Mouse (Mus musculus): ENCODE results near the gene 9130213A22Rik. TPM values are rescaled to one million over a fixed set of nuclear protein-coding genes. Genes with fewer than 3 reads are reported as not detected.

The 9130213A22Rik gene
- 1 to 10 TPM; 1.4 to 1.7 (median 1.5) TPM for total RNA-seq (2022)

- DNase-seq (ENCODE audit: low spot score in 2 of 2), result peak; percentile 80 to 83
These were observed at the start of gene 9130213A22Rik for GRCm38 (mm10) chr11:69122336-69122951. TSS of gene 9130213A22Rik (minus strand) at chr11:69122589.

DNA sequence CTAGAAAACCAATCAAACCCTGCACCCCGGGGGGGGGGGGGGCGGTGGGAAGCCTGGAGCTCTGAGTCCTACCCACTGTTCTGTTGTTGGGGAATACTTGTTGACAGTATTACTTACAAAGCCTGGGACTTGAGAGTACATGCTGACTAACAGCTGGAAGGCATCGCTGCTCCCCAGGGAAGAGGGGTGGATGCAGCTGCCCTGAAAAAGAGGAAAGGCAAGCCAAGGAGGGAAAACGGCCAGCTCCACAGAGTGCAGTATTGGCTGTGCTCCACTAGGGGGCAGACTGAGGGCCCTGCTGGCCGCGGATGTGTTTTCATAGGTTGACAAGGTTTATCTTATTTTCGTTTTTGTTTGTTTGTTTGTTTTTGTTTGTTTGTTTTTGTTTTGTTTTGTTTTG lies 49.2 kb upstream of the 9130213A22Rik start:
- no peak for DNase-seq (ENCODE audit: low spot score in 2 of 2)

DNA sequence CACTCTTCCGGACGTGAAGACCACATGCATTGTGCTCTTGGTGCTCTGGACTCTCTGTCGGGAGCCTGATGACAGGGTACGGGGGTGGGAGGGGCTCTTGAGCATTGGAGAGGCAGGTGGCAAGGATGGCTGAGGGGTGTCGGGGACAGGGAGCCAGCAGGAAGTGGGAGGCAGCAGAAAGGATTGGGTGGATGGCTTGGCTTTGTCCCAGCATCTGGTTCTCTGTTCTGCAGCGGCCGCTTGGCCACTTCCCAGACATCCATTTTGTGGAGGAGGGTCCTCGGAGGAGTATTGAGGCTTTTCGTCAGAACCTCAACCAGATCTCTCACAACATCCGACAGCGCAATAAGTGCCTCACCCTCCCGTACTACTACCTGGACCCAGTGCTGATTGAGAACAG lies 46.9 kb upstream of the 9130213A22Rik start:
- DNase-seq (ENCODE audit: low spot score in 2 of 2), result peak; percentile 49 to 63

DNA sequence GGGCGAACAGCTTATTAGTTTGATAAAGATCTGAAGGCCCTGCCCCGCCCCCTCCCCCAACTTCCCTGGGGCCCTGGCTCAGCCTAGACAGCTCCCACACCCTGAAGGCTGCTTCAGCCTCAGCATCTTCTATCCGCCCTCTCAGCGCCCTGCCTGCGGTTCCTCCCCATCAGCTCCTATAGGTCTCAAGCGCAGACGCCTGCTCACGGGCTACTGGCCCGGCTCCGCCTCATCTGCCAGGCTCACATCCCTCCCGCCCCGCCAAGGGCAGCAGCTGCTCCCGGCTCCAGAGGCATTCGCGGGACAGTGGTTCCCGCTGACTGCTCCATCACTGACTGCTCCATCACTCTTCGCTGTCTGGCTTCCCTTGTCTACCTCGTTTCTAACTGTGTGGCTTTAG lies 34.4 kb upstream of the 9130213A22Rik start, which contains the start of gene Alox12b:
Gene Alox12b, plus strand, starts transcription at position 190 of the 400 bp plus-strand sequence.
- no peak for DNase-seq (ENCODE audit: low spot score in 2 of 2)

DNA sequence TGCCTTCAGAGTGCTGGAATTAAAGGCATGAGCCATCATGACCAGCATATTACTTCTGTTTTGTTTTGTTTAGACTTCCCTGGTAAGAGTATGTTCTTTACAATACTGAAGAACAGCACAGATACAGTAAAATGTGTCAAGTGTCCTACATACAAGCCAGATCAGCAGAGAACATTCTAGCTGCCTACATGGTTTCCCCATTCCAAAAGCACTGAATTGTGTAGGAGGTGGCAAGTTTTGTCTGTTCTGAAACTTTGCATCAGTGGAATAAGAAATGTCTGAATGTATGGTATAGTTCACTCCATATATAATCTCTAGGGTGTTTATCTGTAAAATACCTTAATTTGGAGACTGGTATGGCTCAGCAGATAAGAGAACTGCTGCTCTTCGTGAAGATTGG lies 33.0 kb upstream of the 9130213A22Rik start:
- no peak for DNase-seq (ENCODE audit: low spot score in 2 of 2)

DNA sequence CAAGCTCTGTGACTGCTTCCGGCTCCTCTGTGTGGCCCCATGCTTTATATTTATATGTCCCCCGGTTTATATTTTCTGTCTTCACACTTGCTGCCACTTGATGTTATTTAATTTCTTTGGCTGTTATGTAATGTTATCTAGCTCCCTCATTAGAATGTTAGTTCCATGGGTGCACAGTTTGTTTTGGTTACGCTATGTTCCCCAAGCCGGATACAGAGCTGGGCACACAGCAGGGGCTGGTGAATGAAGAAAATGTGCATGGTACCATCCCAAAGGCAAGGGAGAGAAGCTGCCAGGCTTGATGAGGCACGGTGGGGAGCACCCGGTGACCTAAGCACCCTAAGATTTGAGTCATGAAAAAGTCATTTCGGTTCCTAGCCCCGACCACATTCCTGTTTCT lies 31.4 kb upstream of the 9130213A22Rik start:
- DNase-seq (ENCODE audit: low spot score in 2 of 2), result peak in 1 of 2 experiments; percentile 50

DNA sequence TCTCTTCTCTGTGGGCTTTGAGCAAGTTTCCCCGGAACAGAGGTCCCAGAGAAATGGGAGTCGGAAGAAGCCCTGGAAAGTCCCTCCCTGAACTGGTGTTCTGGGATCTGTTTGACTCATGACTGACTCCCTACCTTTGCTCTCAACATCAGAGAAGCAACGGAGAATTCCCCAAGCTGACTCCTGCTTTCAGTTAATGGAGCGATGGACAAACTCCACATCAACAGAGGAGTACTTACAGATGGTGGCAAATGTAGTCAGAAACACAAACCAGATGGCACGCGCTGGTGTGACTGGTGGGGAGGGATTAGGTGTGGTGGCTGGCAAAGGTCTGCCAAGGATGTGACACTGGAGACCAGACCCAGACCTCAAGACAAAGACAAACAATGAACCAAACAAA lies 28.6 kb upstream of the 9130213A22Rik start:
- no peak for DNase-seq (ENCODE audit: low spot score in 2 of 2)

DNA sequence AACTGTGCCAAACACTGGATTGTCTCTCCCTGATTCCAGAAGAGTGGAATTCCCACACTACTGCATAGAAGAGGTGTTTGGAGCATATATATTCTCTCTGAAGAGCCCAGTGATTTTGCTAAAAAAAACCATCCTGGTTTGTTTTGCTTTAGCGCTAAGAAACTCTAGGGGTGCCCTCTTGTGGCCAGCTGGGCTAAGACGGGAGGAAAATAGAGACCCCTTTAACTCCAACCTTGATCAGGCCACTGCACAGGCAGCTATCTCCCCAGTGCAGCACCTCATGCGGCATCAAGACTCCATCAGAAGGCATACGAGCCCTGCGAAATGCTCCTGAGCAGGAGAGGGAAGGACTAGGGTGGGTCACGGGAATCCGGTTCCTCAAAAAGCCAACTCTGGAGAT lies 28.1 kb upstream of the 9130213A22Rik start:
- DNase-seq (ENCODE audit: low spot score in 2 of 2), result peak in 1 of 2 experiments; percentile 65

DNA sequence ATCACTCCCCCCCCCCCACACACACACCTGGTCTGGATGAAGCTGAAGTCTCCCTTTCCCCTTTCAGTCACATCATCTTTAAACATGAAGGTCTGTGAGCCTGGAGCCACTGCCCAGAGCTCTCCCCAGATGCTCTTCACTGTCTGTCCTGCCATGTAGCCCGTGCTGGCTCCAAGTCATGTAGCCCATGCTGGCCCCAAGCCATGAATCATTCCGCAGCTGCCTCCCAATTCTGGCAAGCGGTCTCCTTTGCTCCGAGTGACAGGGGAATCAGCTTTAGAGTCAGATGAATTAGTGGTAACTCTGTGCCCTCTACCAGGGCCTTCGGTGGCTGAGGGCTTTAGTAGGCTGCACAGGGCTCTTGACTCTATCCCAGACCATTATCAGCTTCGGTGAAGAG lies 27.3 kb upstream of the 9130213A22Rik start:
- DNase-seq (ENCODE audit: low spot score in 2 of 2), result no peak

DNA sequence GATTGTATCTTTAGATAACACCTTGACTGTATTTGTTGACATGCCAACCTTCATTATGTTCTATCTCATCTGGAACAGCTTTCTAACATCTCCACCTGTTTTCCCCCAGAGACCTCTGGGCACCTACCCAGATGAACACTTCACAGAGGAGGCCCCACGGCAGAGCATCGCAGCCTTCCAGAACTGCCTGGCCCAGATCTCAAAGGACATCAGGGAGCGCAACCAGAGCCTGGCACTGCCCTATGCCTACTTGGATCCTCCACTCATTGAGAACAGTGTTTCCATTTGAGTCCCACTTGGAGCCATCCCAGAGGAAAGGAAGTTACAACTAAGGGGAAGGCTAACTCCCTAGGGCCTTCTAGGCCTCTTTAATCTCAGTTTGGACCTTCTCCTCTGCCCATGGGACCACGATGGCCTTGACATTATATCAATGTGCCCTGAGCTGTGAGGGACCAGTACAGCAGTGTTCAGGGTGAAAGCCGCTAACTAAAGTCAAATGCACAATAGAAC lies 26.1 kb upstream of the 9130213A22Rik start:
- no peak for DNase-seq (ENCODE audit: low spot score in 2 of 2)

GRCm38 (mm10) chr11:69147546-69147945 lies 25.2 kb upstream of the 9130213A22Rik start:
- peak in 1 of 2 experiments; percentile 62 for DNase-seq (ENCODE audit: low spot score in 2 of 2)

DNA sequence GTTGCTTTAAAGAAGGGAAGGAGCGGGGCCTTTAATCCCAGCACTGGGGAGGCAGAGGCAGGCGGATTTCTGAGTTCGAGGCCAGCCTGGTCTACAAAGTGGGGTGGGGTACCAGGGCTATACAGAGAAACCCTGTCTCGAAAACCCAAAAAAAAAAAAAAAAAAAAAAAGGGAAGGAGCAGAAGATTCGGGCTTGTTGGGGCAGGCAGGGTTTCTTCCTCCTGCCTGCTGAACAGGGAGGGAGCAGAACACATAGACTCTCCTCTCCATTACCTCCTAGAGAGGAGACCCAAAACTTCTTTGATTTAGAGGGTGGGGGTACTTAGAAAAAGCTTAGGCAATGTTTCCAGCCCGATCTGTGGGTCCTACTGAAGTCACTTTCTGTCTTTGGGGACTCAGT lies 13.0 kb upstream of the 9130213A22Rik start:
- no peak for DNase-seq (ENCODE audit: low spot score in 2 of 2)

DNA sequence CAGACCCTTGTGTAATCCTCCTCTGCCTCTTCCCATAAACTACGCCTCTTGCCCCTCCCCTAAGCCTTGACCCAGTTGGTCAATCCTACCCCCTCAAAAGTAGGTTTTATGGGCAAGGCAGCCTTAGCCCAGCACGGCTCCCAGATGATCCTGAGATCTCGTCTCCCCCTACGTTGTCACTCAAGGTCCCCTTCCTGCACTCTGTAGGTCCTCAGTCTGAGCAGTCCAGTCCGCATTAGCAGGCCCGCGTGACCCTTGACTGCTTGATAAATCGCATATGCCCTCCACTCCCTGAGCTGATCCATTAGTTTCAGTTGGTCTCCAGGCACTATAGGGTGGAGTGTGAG lies 12.2 kb upstream of the 9130213A22Rik start:
- DNase-seq (ENCODE audit: low spot score in 2 of 2), result no peak

DNA sequence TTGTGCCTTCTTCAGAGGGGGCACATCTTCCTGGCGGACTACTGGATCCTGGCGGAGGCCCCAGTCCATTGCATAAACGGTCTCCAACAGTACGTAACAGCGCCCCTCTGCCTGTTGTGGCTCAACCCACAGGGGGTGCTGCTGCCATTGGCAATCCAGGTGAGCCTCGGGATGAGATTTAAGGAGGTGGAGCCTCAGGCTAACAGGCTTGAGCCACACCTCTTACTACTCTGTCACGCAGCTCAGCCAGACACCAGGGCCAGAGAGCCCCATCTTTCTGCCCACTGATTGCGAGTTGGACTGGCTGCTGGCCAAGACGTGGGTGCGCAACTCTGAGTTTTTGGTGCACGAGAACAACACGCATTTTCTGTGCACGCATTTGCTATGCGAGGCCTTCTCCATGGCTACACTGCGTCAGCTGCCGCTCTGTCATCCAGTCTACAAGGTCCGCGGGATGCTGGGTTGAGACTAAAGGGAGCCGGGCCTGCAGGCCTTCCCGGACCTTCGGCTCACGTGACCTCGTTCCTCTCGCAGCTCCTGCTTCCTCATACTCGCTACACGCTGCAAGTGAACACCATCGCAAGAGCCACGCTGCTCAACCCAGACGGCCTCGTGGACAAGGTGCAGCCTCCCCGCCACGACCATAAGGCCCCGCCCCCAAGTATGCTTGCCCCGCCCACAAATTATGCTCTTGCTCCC lies 11.7 kb upstream of the 9130213A22Rik start:
- peak; percentile 88 to 89 for DNase-seq (ENCODE audit: low spot score in 2 of 2)

DNA sequence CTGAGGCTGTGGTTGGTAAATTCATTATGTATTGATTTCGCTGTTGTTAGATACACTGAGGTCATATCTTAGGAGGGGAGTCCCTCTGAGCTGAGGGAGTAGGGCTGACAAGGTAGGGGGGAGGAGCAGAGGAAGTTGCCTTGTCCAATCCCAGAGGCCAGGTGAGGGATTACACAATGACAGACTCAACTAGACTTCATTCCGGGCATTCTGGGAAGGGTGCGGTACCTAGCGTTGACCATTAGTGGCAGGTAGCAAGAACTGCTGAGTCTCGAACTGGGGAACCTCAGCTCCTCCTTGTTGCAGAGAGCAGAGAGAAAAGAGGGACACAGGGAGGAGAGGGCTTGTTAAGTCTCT lies 11.2 kb upstream of the 9130213A22Rik start:
- DNase-seq (ENCODE audit: low spot score in 2 of 2), result no peak

- DNase-seq (ENCODE audit: low spot score in 2 of 2), result no peak
These were observed 6.2 kb upstream of the 9130213A22Rik start for GRCm38 (mm10) chr11:69128426-69129122.

DNA sequence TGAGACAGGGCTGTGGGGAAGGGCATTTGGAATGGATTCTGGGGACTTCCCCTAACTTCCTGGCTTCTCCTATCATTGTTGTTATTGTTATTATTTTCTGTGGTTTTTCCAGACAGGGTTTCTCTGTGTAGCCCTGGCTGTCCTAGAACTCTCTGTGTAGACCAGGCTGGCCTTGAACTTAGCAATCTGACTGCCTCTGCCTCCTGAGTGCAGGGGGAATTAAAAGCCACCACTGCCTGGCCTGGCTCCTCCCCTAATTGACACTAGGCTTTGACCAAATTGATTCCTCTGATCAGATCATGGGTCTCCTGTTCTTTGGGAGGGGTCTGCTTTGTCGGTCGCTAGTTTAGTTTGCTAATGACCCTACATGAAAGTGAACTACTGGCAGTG lies 4.3 kb upstream of the 9130213A22Rik start:
- no peak for DNase-seq (ENCODE audit: low spot score in 2 of 2)

- DNase-seq (ENCODE audit: low spot score in 2 of 2), result no peak
These were observed 3.7 kb upstream of the 9130213A22Rik start for GRCm38 (mm10) chr11:69125919-69126705.

DNA sequence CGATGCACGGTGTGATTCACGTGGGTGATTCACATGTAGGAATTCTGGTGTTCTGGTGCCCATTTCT lies 3.3 kb upstream of the 9130213A22Rik start, which contains the start of gene Aloxe3:
Gene Aloxe3, plus strand, starts transcription at position 45 of the 67 bp plus-strand sequence.
- no peak for DNase-seq (ENCODE audit: low spot score in 2 of 2)

GRCm38 (mm10) chr11:69125041-69125851 lies 2.9 kb upstream of the 9130213A22Rik start:
- DNase-seq (ENCODE audit: low spot score in 2 of 2), result peak; percentile 77 to 85

GRCm38 (mm10) chr11:69124498-69124847 lies 2.1 kb upstream of the 9130213A22Rik start:
- DNase-seq (ENCODE audit: low spot score in 2 of 2), result peak in 1 of 2 experiments; percentile 79

All from layer of hippocampus, adult 8-10 months (tissue).